Mouse (Mus musculus) embryonic facial prominence, embryonic 11.5 days (tissue): ENCODE measurements around the gene Lcp1. TPM values are rescaled to one million over a fixed set of nuclear protein-coding genes. Genes with fewer than 3 reads are reported as not detected.

Experiments
- ATAC-seq: fragments of 200-750 bp; cut with Nextera tagmentation; replicated peaks from 2 replicates; pipeline ENCODE4 v1.8.0; 2017; ENCODE audit warnings: low read depth; ENCODE audit not compliant: insufficient number of reproducible peaks, low FRiP score, low TSS enrichment
- DNase-seq: peaks from one replicate; pipeline ENCODE4 v3.0.0-alpha.2; 2015; ENCODE audit warnings: low spot score
- H3K27ac ChIP-seq: fragments of 300-500 bp; sonication (generic); replicated peaks from 2 replicates; pipeline ENCODE4 v1.5.1; 2014; ENCODE audit warnings: mild to moderate bottlenecking, low read depth, low read length, control low read depth
- H3K27me3 ChIP-seq: fragments of 300-500 bp; sonication (generic); 2 replicates; pipeline ENCODE4 v1.6.1; 2014; ENCODE audit warnings: mild to moderate bottlenecking, low read length, moderate library complexity, mixed read lengths; ENCODE audit not compliant: control insufficient read depth, insufficient read depth
- H3K36me3 ChIP-seq: fragments of 300-500 bp; sonication (generic); replicated peaks from 2 replicates; pipeline ENCODE4 v1.6.1; 2014; ENCODE audit warnings: low read depth, mild to moderate bottlenecking, low read length, moderate library complexity, mixed read lengths; ENCODE audit not compliant: control insufficient read depth, insufficient read depth
- H3K4me1 ChIP-seq: fragments of 300-500 bp; sonication (generic); 2 replicates; pipeline ENCODE4 v1.6.1; 2014; ENCODE audit warnings: low read length, mixed read lengths; ENCODE audit not compliant: control insufficient read depth, insufficient read depth
- H3K4me2 ChIP-seq: fragments of 300-500 bp; sonication (generic); 2 replicates; pipeline ENCODE4 v1.6.1; 2014; ENCODE audit warnings: low read depth, mild to moderate bottlenecking, control low read depth, low read length, moderate library complexity
- H3K4me3 ChIP-seq: fragments of 300-500 bp; sonication (generic); 2 replicates; pipeline ENCODE4 v1.5.1; 2014; ENCODE audit warnings: low read depth, low read length, control low read depth
- H3K9ac ChIP-seq: fragments of 300-500 bp; sonication (generic); replicated peaks from 2 replicates; pipeline ENCODE4 v1.6.1; 2014; ENCODE audit warnings: mild to moderate bottlenecking, control low read depth, low read length
- H3K9me3 ChIP-seq: fragments of 300-500 bp; sonication (generic); replicated peaks from 2 replicates; pipeline ENCODE4 v1.6.1; 2016; ENCODE audit warnings: mild to moderate bottlenecking, low read length, inconsistent platforms, mixed read lengths; ENCODE audit not compliant: control insufficient read depth
- WGBS: fragments of 180-500 bp; shearing (Covaris S2); extraction: QIAGEN DNeasy Blood & Tissue Kit; methylation state at CpG from one replicate; pipeline ENCODE4 v1.1.7; 2014; 5-methylcytosine and 5-hydroxymethylcytosine counted together
- microRNA-seq: library from miRNA; unstranded; fragments of <30 nt; microRNA quantifications from one replicate; pipeline ENCODE4, GENCODE M21; 2016; ENCODE audit warnings: borderline number of aligned reads
- polyA plus RNA-seq: library from polyadenylated mRNA; unstranded; fragments of >200 nt; fragmentation: Nextera tagmentation; extraction: Ambion mirVana; gene quantifications from 2 replicates; pipeline ENCODE4 v1.2.1, GENCODE M21; 2014

Gene Lcp1
- polyA plus RNA-seq, 1 experiment from 2014 or later, result 27.5 TPM

GRCm38 (mm10) chr14:75280406-75280805, 149.5 kb downstream of the Lcp1 start:
- H3K36me3 ChIP-seq, result no peaks in the 10 kb centered on the region
- DNase-seq (no peak), ATAC-seq (no peak)
- no peaks in the 10 kb centered on the region for H3K4me1 ChIP-seq
- 73% methylated on average over 5 of the region's 5 CpGs for WGBS
- H3K9me3 ChIP-seq, result no peaks in the 10 kb centered on the region
- no peak overlapping the region for H3K27ac ChIP-seq
- no peak overlapping the region for H3K9ac ChIP-seq
- H3K27me3 ChIP-seq, result no peaks in the 10 kb centered on the region
- no peak overlapping the region for H3K4me2 ChIP-seq
- H3K4me3 ChIP-seq, result no peak overlapping the region

Small RNA genes lying within 50 kb of the gene (microRNA-seq; reads per million reads assigned to microRNA genes)
- not detected for gene Gm44482

Other genes starting within 250 kb of the Lcp1 start
- 10.1 and 10.4 TPM in 2 replicates for gene Lrch1, start 183.2 kb upstream of the Lcp1 start, polyA plus RNA-seq
- 0.07 and 0.65 TPM in 2 replicates for gene Rubcnl, start 115.1 kb upstream of the Lcp1 start, polyA plus RNA-seq
- 0.21 TPM in 1 of 2 replicates, not detected in the other for gene Lrrc63, start 220 bp upstream of the Lcp1 start, polyA plus RNA-seq
- gene Cpb2, start 111.2 kb downstream of the Lcp1 start, polyA plus RNA-seq, result not detected in 2 replicates
- gene Zc3h13, start 153.3 kb downstream of the Lcp1 start, polyA plus RNA-seq, result 31.1 and 38.6 TPM in 2 replicates